Mouse (Mus musculus) erythroblast, embryonic 14.5 days (primary cell): ENCODE results near the gene Gm5447.

Experiments
- GATA1 ChIP-seq: IDR thresholded peaks from 2 replicates; pipeline ENCODE4 v1.6.1; 2012; ENCODE audit warnings: low read length, inconsistent platforms, mixed read lengths
- TAL1 ChIP-seq: IDR thresholded peaks from 3 replicates; pipeline ENCODE4 v1.6.1; 2012; ENCODE audit warnings: low read length, inconsistent platforms, mixed read lengths

- TF ChIP-seq GATA1, result no peak
- no peak for TF ChIP-seq TAL1
These were observed 19.8 kb downstream of the Gm5447 start for GRCm38 (mm10) chr13:30993819-30994218.
